Mouse (Mus musculus): ENCODE results near the gene Lonp2. TPM values are rescaled to one million over a fixed set of nuclear protein-coding genes. Genes with fewer than 3 reads are reported as not detected.

Lonp2 gene
- 52.9 to 62.0 TPM (median 57.1 TPM) in 4 replicates for total RNA-seq (2023)

GRCm38 (mm10) chr8:86623911-86624731 lies at the start of gene Lonp2:
Gene Lonp2, plus strand, starts transcription at chr8:86624043.

GRCm38 (mm10) chr8:86580458-86580857 lies 43.4 kb upstream of the Lonp2 start, which contains the start of gene Abcc12:
Gene Abcc12, minus strand, starts transcription at chr8:86580686.

GRCm38 (mm10) chr8:86745221-86745934 lies 121.5 kb downstream of the Lonp2 start, which contains the start of the genes Gm10638 and Siah1a:
Gene Gm10638, plus strand, starts transcription at chr8:86745699.
Gene Siah1a, minus strand, starts transcription at chr8:86745934.

Other genes starting within 250 kb of the Lonp2 start
- 0.15 TPM in 1 of 4 replicates, not detected in the others for gene Abcc12, start 43.4 kb upstream of the Lonp2 start, total RNA-seq (2023)
- gene Gm10638, start 121.7 kb downstream of the Lonp2 start, total RNA-seq (2023): 0.85 to 1.4 TPM (median 0.91 TPM) in 3 of 4 replicates, not detected in the other
- gene Siah1a, start 121.9 kb downstream of the Lonp2 start, total RNA-seq (2023): 18.7 to 20.9 TPM (median 20.0 TPM) in 4 replicates